Mouse (Mus musculus): ENCODE data around the gene Arl5a. TPM values are rescaled to one million over a fixed set of nuclear protein-coding genes. Genes with fewer than 3 reads are reported as not detected.

The Arl5a gene
- 10 to 100 TPM; 23.6 to 34.3 TPM for polyA plus RNA-seq (2017; shearing (Covaris generic))

GRCm38 (mm10) chr2:52424747-52425522 is at the start of gene Arl5a:
TSS of gene Arl5a (minus strand) at chr2:52424901.
- peak; percentile 77 for ATAC-seq

GRCm38 (mm10) chr2:52471545-52472291 is 47.0 kb upstream of the Arl5a start:
- no peak for ATAC-seq

GRCm38 (mm10) chr2:52470044-52470560 is 45.4 kb upstream of the Arl5a start:
- no peak for ATAC-seq

GRCm38 (mm10) chr2:52467629-52468028 is 42.9 kb upstream of the Arl5a start:
- ATAC-seq, result no peak

- no peak for ATAC-seq
Observed at GRCm38 (mm10) chr2:52461206-52461967, 36.7 kb upstream of the Arl5a start.

- no peak for ATAC-seq
Observed at GRCm38 (mm10) chr2:52455606-52456479, 31.1 kb upstream of the Arl5a start.

- ATAC-seq, result no peak
Observed at GRCm38 (mm10) chr2:52449818-52450217, 25.1 kb upstream of the Arl5a start.

GRCm38 (mm10) chr2:52448916-52449315 is 24.2 kb upstream of the Arl5a start:
- no peak for ATAC-seq

- no peak for ATAC-seq
Observed at GRCm38 (mm10) chr2:52446648-52447047, 21.9 kb upstream of the Arl5a start.

- ATAC-seq, result no peak
Observed at GRCm38 (mm10) chr2:52442125-52442524, 17.4 kb upstream of the Arl5a start.

GRCm38 (mm10) chr2:52440420-52441015 is 15.8 kb upstream of the Arl5a start:
- ATAC-seq, result no peak

- ATAC-seq, result no peak
Observed at GRCm38 (mm10) chr2:52438437-52438836, 13.7 kb upstream of the Arl5a start.

- ATAC-seq, result no peak
Observed at GRCm38 (mm10) chr2:52438013-52438412, 13.3 kb upstream of the Arl5a start.

GRCm38 (mm10) chr2:52435919-52436632 is 11.4 kb upstream of the Arl5a start:
- ATAC-seq, result no peak

- ATAC-seq, result no peak
Observed at GRCm38 (mm10) chr2:52433365-52433764, 8.7 kb upstream of the Arl5a start.

- no peak for ATAC-seq
Observed at GRCm38 (mm10) chr2:52427383-52427782, 2.7 kb upstream of the Arl5a start.

GRCm38 (mm10) chr2:52426041-52426440 is 1.3 kb upstream of the Arl5a start:
- no peak for ATAC-seq

- ATAC-seq, result no peak
Observed at GRCm38 (mm10) chr2:52425523-52425795, 758 bp upstream of the Arl5a start.

GRCm38 (mm10) chr2:52424248-52424728 is 413 bp downstream of the Arl5a start:
- peak; percentile 41 for ATAC-seq

GRCm38 (mm10) chr2:52423611-52424247 is 972 bp downstream of the Arl5a start:
- ATAC-seq, result no peak
